Mouse (Mus musculus): ENCODE results near the gene Plekhb2.

Plekhb2 gene

GRCm38 (mm10) chr1:34839241-34839640 lies 10.5 kb upstream of the Plekhb2 start:
- Histone ChIP-seq H3K4me1 (replicated peaks; ENCODE audit: low read depth, low read length) (peaks cover 75% of the 10 kb centered on the region), H3K9me3 (ENCODE audit: low read length) (no peaks in the 10 kb centered on the region), H3K4me3 (replicated peaks; ENCODE audit: low read length) (no peak overlapping the region), H3K36me3 (ENCODE audit: insufficient read depth, low read length) (peaks cover 47% of the 10 kb centered on the region), H3K27me3 (ENCODE audit: insufficient read depth, low read length) (no peaks in the 10 kb centered on the region)
- no peak for TF ChIP-seq POU5F1 (IDR thresholded peaks at IDR 0.05; ENCODE audit: borderline replicate concordance, low read length)
- TF ChIP-seq NANOG (IDR thresholded peaks at IDR 0.05; ENCODE audit: borderline replicate concordance, low read length), result no peak
- no peak for TF ChIP-seq CTCF (conservative IDR thresholded peaks at IDR 0.05; ENCODE audit: low read length)

GRCm38 (mm10) chr1:34841709-34842388 lies 7.9 kb upstream of the Plekhb2 start:
- 0 out of 2 replicates have a peak, but pooled peaks cover 3% of the 10 kb centered on the region for H3K9me3 ChIP-seq (ENCODE audit: low read length)
- no peak for TF ChIP-seq NANOG (IDR thresholded peaks at IDR 0.05; ENCODE audit: borderline replicate concordance, low read length)
- no peak for TF ChIP-seq POU5F1 (IDR thresholded peaks at IDR 0.05; ENCODE audit: borderline replicate concordance, low read length)
- no peak; the same call in 1 of the 2 replicates for TF ChIP-seq CTCF (conservative IDR thresholded peaks at IDR 0.05; ENCODE audit: low read length)
- peaks cover 7% of the 10 kb centered on the region; the same call in 1 of the 2 replicates for H3K27me3 ChIP-seq (ENCODE audit: insufficient read depth, low read length)
- peaks cover 23% of the 10 kb centered on the region for H3K36me3 ChIP-seq (ENCODE audit: insufficient read depth, low read length)
- H3K4me3 ChIP-seq (replicated peaks; ENCODE audit: low read length), result peak overlapping the region; percentile 88
- H3K4me1 ChIP-seq (replicated peaks; ENCODE audit: low read depth, low read length), result peaks cover 55% of the 10 kb centered on the region

GRCm38 (mm10) chr1:34842389-34842861 lies 7.4 kb upstream of the Plekhb2 start:
- H3K9me3 ChIP-seq (ENCODE audit: low read length), result 0 out of 2 replicates have a peak, but pooled peaks cover 3% of the 10 kb centered on the region
- no peak for TF ChIP-seq NANOG (IDR thresholded peaks at IDR 0.05; ENCODE audit: borderline replicate concordance, low read length)
- TF ChIP-seq POU5F1 (IDR thresholded peaks at IDR 0.05; ENCODE audit: borderline replicate concordance, low read length), result no peak
- no peak for TF ChIP-seq CTCF (conservative IDR thresholded peaks at IDR 0.05; ENCODE audit: low read length)

GRCm38 (mm10) chr1:34842887-34843618 lies 6.7 kb upstream of the Plekhb2 start, which contains the start of gene Fam168b:
Gene Fam168b (minus strand): TSS chr1:34843065.
- Histone ChIP-seq H3K27me3 (ENCODE audit: insufficient read depth, low read length) (peaks cover 10% of the 10 kb centered on the region; the same call in 1 of the 2 replicates), H3K36me3 (ENCODE audit: insufficient read depth, low read length) (peaks cover 16% of the 10 kb centered on the region), H3K4me3 (replicated peaks; ENCODE audit: low read length) (peak within 1 kb of the TSS; percentile 88), H3K9me3 (ENCODE audit: low read length) (0 out of 2 replicates have a peak, but pooled peaks cover 3% of the 10 kb centered on the region), H3K4me1 (replicated peaks; ENCODE audit: low read depth, low read length) (peaks cover 44% of the 10 kb centered on the region)
- TF ChIP-seq CTCF (conservative IDR thresholded peaks at IDR 0.05; ENCODE audit: low read length), result no peak
- no peak for TF ChIP-seq NANOG (IDR thresholded peaks at IDR 0.05; ENCODE audit: borderline replicate concordance, low read length)
- TF ChIP-seq POU5F1 (IDR thresholded peaks at IDR 0.05; ENCODE audit: borderline replicate concordance, low read length), result no peak

More at GRCm38 (mm10) chr1:34842389-34842861, 7.4 kb upstream of the Plekhb2 start:
- Histone ChIP-seq H3K4me3 (replicated peaks; ENCODE audit: low read length) (peak overlapping the region; percentile 88), H3K4me1 (replicated peaks; ENCODE audit: low read depth, low read length) (peaks cover 50% of the 10 kb centered on the region), H3K27me3 (ENCODE audit: insufficient read depth, low read length) (peaks cover 10% of the 10 kb centered on the region; the same call in 1 of the 2 replicates), H3K36me3 (ENCODE audit: insufficient read depth, low read length) (peaks cover 17% of the 10 kb centered on the region)

GRCm38 (mm10) chr1:34847070-34847469 lies 2.7 kb upstream of the Plekhb2 start:
- TF ChIP-seq NANOG (IDR thresholded peaks at IDR 0.05; ENCODE audit: borderline replicate concordance, low read length) (no peak), CTCF (conservative IDR thresholded peaks at IDR 0.05; ENCODE audit: low read length) (no peak), POU5F1 (IDR thresholded peaks at IDR 0.05; ENCODE audit: borderline replicate concordance, low read length) (no peak)
- H3K36me3 ChIP-seq (ENCODE audit: insufficient read depth, low read length), result no peaks in the 10 kb centered on the region
- peaks cover 30% of the 10 kb centered on the region for H3K4me1 ChIP-seq (replicated peaks; ENCODE audit: low read depth, low read length)
- H3K27me3 ChIP-seq (ENCODE audit: insufficient read depth, low read length), result peaks cover 21% of the 10 kb centered on the region
- no peak overlapping the region for H3K4me3 ChIP-seq (replicated peaks; ENCODE audit: low read length)
- 0 out of 2 replicates have a peak, but pooled peaks cover 3% of the 10 kb centered on the region for H3K9me3 ChIP-seq (ENCODE audit: low read length)

GRCm38 (mm10) chr1:34850343-34851136 lies 764 bp downstream of the Plekhb2 start:
- H3K4me1 ChIP-seq (replicated peaks; ENCODE audit: low read depth, low read length), result peaks cover 43% of the 10 kb centered on the region
- peaks cover 21% of the 10 kb centered on the region for H3K27me3 ChIP-seq (ENCODE audit: insufficient read depth, low read length)
- no peaks in the 10 kb centered on the region for H3K36me3 ChIP-seq (ENCODE audit: insufficient read depth, low read length)
- no peak overlapping the region for H3K4me3 ChIP-seq (replicated peaks; ENCODE audit: low read length)
- TF ChIP-seq CTCF (conservative IDR thresholded peaks at IDR 0.05; ENCODE audit: low read length) (no peak), NANOG (IDR thresholded peaks at IDR 0.05; ENCODE audit: borderline replicate concordance, low read length) (no peak), POU5F1 (IDR thresholded peaks at IDR 0.05; ENCODE audit: borderline replicate concordance, low read length) (no peak)
- H3K9me3 ChIP-seq (ENCODE audit: low read length), result 0 out of 2 replicates have a peak, but pooled peaks cover 3% of the 10 kb centered on the region

- no peaks in the 10 kb centered on the region for H3K36me3 ChIP-seq (ENCODE audit: insufficient read depth, low read length)
- H3K27me3 ChIP-seq (ENCODE audit: insufficient read depth, low read length), result peaks cover 15% of the 10 kb centered on the region
- TF ChIP-seq NANOG (IDR thresholded peaks at IDR 0.05; ENCODE audit: borderline replicate concordance, low read length) (no peak), POU5F1 (IDR thresholded peaks at IDR 0.05; ENCODE audit: borderline replicate concordance, low read length) (no peak), CTCF (conservative IDR thresholded peaks at IDR 0.05; ENCODE audit: low read length) (no peak)
- 0 out of 2 replicates have a peak, but pooled peaks cover 2% of the 10 kb centered on the region for H3K9me3 ChIP-seq (ENCODE audit: low read length)
- no peak overlapping the region for H3K4me3 ChIP-seq (replicated peaks; ENCODE audit: low read length)
- H3K4me1 ChIP-seq (replicated peaks; ENCODE audit: low read depth, low read length), result peaks cover 43% of the 10 kb centered on the region
Measured at GRCm38 (mm10) chr1:34851562-34851961, 1.8 kb downstream of the Plekhb2 start.

Measured in E14TG2a.4 (cell line).